Mouse (Mus musculus): ENCODE measurements around the gene Ccdc71. TPM values are rescaled to one million over a fixed set of nuclear protein-coding genes. Genes with fewer than 3 reads are reported as not detected.
A peak's percentile ranks its signal among the peaks of the same experiment; 100 is the strongest.

Gene Ccdc71
- total RNA-seq (2014; fragmentation: Nextera tagmentation), result 19.6 and 42.3 TPM in 2 replicates
- 13.2 and 13.6 TPM in 2 replicates for total RNA-seq (2017)

DNA sequence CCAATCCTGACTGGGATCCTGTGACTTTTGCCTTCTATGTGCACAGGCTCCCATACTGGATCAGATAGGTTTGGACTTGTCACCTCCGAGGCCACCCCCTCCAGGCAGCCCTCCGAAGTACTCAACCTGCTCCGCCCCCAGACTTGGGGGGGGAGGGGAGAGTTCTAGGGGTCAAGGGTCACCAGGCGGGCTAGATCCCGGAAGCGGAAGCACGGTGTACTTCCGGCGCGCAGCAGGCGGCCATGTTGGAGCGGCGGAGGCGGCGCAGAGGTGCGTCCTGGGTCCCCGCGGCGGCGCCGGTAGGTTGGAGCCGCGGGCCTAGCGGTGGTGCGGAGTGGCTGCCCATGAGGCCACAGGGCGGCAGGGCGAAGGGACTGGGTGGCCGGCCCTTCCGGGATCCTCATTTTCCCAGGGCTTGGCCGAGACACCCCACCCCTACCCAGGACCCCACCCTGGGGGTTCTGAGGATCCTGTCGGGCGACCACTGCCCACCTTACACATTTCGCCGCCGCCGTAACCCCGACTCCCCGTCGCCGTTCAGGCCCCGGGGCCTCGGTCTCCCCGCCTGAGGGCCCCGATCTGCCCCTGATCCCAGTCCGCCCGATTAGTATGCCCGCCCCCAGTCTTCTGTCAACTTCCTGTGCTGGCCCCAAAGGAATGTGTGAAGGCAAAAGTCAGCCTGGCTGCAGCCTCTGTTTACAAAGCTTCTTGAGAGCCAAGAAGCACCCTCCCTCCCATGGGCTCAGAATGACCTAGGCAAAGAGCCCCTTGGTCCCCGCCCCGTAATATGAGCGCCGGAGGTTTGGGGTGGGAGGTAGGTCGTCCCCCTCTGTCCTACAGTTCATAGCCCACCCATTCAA lies at the start of gene Ccdc71:
Gene Ccdc71, plus strand, starts transcription at position 209 of the 860 bp plus-strand sequence.
- ATAC-seq (replicated peaks; ENCODE audit: low FRiP score, low TSS enrichment, poor library complexity, severe bottlenecking), result peak; percentile 78

- no peak for ATAC-seq (replicated peaks; ENCODE audit: low FRiP score, low TSS enrichment, poor library complexity, severe bottlenecking)
Measured at GRCm38 (mm10) chr9:108411381-108411942, 48.9 kb upstream of the Ccdc71 start.

- 0 out of 2 replicates have a peak, but pooled peaks have one; percentile 47 for ATAC-seq (replicated peaks; ENCODE audit: low FRiP score, low TSS enrichment, poor library complexity, severe bottlenecking)
Measured at GRCm38 (mm10) chr9:108412221-108412620, 48.1 kb upstream of the Ccdc71 start.

DNA sequence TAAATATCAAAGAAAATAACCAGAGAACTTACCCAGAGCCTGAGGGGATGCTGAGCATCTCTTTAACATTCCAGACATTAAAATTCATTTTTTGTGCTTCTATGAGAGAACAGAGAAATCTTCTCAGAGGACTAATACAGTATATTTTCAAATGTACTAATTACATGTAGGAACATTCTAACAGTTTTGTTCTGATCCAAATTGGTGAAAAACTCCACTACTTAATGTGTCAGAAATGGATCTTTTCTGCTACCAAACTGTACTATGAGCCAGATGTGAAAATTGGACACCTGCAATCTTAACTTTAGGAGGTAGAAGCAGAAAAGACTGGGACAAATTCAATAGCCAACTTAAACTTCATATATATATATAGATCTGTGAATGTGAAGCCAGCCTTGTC lies 31.9 kb upstream of the Ccdc71 start, which contains the start of gene Ccdc36:
Gene Ccdc36, minus strand, starts transcription at position 101 of the 400 bp plus-strand sequence.
- no peak for ATAC-seq (replicated peaks; ENCODE audit: low FRiP score, low TSS enrichment, poor library complexity, severe bottlenecking)

- peak; percentile 75 for ATAC-seq (replicated peaks; ENCODE audit: low FRiP score, low TSS enrichment, poor library complexity, severe bottlenecking)
Measured at GRCm38 (mm10) chr9:108431431-108432067, 28.8 kb upstream of the Ccdc71 start.

GRCm38 (mm10) chr9:108436182-108436581 lies 24.1 kb upstream of the Ccdc71 start, which contains the start of gene BC048562:
Gene BC048562 (plus strand): TSS chr9:108436482.
- no peak for ATAC-seq (replicated peaks; ENCODE audit: low FRiP score, low TSS enrichment, poor library complexity, severe bottlenecking)

DNA sequence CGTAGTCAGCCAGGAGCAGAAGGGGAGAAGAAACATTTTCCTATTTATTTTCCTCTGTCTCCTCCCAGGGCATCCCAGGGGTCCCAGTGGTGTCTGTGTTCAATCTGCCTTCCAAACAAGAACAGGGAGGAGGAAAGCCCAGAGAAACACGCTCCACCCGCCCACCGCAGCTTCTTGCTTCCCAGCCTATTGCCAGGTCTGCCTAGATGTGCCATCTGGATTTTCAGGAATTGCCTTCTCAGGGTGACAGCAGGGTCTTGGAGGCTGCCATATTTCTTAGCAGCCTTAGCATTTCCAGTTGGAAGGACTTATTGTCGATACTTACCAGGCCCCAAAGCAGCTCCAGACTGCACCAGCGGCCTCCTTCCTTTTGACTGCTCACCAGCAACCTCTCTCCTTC lies 21.2 kb upstream of the Ccdc71 start:
- ATAC-seq (replicated peaks; ENCODE audit: low FRiP score, low TSS enrichment, poor library complexity, severe bottlenecking), result no peak

GRCm38 (mm10) chr9:108440485-108440884 lies 19.8 kb upstream of the Ccdc71 start:
- ATAC-seq (replicated peaks; ENCODE audit: low FRiP score, low TSS enrichment, poor library complexity, severe bottlenecking), result no peak

DNA sequence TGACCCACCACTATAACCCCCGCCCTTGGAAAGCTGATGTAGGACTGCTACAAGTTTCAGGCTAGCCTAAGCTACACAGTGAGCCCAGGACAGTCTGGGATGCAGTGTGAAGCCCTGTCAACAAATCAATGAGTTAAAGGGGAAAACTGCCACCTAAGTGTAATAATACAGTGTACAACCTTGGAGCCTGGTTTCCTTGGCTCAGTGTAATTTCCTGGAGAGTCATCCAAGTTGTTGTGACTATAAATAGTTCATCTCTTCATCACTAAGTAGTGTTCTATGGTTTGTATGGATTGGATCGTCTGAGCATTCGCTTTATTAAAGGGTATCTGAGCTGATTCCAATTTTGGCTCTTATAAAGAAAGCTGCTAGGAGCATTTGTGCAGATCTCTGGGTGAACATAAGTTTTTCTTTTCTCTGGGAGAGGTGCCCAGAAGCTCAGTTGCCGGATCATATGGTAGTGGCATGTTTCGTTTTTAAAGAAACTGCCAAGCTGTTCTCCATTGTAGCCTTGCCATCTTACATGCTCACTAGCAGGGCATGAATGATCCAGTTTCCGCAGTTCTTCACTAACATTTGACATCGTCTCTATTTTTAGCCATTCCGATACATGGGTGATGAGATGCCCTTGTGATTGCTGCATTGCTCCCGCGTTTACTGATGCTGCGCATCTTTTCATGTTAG lies 18.9 kb upstream of the Ccdc71 start:
- ATAC-seq (replicated peaks; ENCODE audit: low FRiP score, low TSS enrichment, poor library complexity, severe bottlenecking), result no peak

- ATAC-seq (replicated peaks; ENCODE audit: low FRiP score, low TSS enrichment, poor library complexity, severe bottlenecking), result no peak
Measured at GRCm38 (mm10) chr9:108445125-108445524, 15.2 kb upstream of the Ccdc71 start.

GRCm38 (mm10) chr9:108449860-108450259 lies 10.5 kb upstream of the Ccdc71 start:
- ATAC-seq (replicated peaks; ENCODE audit: low FRiP score, low TSS enrichment, poor library complexity, severe bottlenecking), result no peak

DNA sequence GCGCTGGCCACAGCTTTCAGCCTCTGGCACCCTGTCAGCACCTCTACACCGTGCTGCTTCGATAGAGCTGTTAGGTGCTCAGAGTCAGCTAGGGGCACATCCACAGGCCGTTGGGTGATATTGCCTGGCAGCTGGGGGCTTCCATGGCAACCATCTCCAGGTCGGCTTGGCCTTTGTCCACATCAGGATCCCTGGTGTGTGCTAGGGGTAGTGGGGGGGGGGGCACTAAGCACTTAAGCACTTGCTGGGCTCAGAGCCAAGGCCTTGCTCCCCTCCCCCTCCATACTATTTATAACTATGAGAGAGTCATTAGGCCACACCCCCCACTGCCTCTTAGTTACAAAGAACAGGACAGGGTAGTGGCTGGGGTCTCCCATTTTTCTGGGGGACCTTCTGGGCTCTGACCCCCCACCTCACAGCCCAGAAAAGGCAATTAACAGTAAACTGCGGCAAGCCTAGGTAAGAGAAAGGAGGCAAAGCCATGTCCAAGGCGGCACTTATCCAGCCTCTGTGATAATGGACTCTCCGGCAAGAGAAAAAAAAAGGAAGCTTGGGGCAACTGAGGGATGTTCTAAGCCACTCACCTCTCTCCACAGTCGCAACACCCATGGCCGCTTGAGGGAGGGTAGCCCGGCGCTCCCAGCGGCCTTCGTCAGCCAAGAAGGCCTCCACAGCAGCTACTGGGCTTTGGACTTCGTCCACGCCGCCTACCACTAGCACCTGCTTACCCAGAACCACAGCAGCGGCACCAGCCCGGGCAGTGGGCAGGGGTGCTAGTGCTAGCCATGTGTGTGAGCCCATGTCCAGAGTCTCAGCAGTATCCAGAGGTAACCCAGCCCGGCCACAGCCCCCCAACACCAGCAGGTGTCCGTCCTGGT lies 9.8 kb upstream of the Ccdc71 start:
- ATAC-seq (replicated peaks; ENCODE audit: low FRiP score, low TSS enrichment, poor library complexity, severe bottlenecking), result peak; percentile 36

GRCm38 (mm10) chr9:108451170-108451493 lies 9.2 kb upstream of the Ccdc71 start:
- ATAC-seq (replicated peaks; ENCODE audit: low FRiP score, low TSS enrichment, poor library complexity, severe bottlenecking), result peak; percentile 15; the same call in 1 of the 2 replicates

DNA sequence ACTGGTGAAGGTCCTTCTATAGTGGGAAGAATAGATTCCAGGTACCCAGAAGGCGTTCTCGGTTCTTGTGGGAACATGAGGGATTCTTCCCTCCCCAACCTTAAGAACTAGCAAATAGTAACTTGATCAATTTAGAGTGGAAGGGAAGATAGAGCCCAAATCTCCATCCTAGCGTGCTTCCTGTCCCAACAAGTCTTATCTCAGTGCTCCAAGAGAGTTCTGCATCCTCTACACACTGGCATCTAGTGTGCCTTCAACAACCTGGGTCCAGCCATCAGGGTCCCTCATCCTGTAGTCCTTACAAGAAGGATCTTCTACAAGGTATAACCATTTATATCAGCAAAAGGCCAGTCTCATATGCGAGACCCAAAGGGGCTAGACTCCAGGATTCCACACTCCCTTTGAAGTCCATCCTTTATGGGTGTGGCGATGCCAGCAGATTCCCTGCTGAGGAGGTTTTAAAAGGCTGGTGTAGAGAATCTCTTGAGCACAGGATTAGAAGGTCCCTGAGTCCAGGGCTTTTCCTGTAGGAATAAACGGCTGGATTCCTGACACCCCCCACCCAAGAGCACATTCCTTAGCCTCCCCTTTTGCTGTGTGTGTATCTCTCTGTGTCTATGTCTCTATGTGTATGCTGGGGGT lies 8.7 kb upstream of the Ccdc71 start:
- no peak for ATAC-seq (replicated peaks; ENCODE audit: low FRiP score, low TSS enrichment, poor library complexity, severe bottlenecking)

GRCm38 (mm10) chr9:108452291-108452906 lies 7.9 kb upstream of the Ccdc71 start:
- ATAC-seq (replicated peaks; ENCODE audit: low FRiP score, low TSS enrichment, poor library complexity, severe bottlenecking), result peak; percentile 67

DNA sequence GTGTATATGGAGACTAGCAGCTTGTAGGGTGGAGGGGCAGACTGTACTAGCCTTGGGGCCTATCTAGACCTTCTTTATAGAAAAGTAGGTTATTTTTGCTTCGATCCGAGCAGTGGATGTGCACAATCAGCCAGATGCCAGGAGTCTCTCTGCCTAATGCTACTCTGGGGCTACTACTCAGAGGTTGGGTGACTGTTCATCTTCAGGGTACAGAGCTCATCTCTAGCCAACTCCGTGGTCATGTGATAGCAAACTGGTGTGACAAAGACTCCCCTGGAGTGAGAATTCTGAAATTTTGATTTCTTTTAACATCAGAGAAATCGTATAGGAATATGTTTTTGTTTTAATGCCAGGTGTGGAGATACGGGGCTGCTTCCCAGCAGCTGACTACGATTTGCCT lies 7.4 kb upstream of the Ccdc71 start:
- ATAC-seq (replicated peaks; ENCODE audit: low FRiP score, low TSS enrichment, poor library complexity, severe bottlenecking), result peak; percentile 6; the same call in 1 of the 2 replicates

DNA sequence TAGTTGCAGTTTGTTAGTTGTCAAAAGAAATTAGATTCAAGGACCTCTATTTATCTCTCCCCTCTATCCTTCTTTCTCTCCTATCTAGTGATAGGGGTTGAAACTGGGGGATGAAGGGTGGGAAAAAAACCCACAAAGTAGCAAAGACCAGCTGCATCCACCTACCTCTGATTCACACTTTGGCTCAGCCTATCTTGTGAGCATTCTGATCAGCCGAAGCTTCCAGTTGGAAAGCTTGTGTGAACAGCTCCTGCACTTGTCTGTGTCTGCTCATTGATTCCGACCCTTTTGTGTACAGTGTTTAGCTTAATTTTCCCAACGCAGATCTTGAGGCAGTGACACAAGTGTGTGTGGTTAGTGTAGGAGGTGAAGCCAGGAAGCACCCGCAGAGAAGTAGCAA lies 6.9 kb upstream of the Ccdc71 start:
- ATAC-seq (replicated peaks; ENCODE audit: low FRiP score, low TSS enrichment, poor library complexity, severe bottlenecking), result no peak

DNA sequence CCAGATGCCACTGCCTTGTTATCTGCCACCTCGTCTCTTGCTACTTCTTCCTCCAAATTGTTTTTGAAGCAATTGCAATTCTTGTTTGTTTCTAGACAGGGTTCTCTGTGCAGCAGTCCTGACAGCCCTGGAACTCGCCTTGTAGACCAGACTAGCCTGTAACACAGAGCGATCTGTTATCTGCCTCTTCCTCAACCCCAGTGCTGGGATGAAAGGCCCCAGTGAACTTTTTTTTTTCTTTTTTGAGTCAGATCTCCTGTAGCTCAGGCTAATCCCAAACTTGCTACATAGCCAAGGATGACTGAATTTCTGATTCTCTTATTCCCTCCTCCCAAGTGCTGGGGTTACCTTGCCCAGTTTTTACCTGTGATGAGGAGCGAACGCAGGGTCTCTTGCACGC lies 5.9 kb upstream of the Ccdc71 start:
- ATAC-seq (replicated peaks; ENCODE audit: low FRiP score, low TSS enrichment, poor library complexity, severe bottlenecking), result no peak

Data from megakaryocyte-erythroid progenitor cell, adult 5-6 weeks (primary cell).